Mouse (Mus musculus) lung, embryonic 16.5 days (tissue): ENCODE measurements around the gene 2010005H15Rik. TPM values are rescaled to one million over a fixed set of nuclear protein-coding genes. Genes with fewer than 3 reads are reported as not detected.
"Not testable (repeated sequence)": the region's sequence is repeated elsewhere in the genome, so short reads cannot be mapped to it uniquely, and the experiment has no call there.

ENCODE experiments used
- ATAC-seq: fragments of 200-750 bp; cut with Nextera tagmentation; 2 replicates; pipeline ENCODE4 v1.8.0; 2017; ENCODE audit warnings: low read depth, mild to moderate bottlenecking, moderate library complexity
- H3K27ac ChIP-seq: fragments of 300-500 bp; sonication (generic); 2 replicates; pipeline ENCODE4 v1.5.1; 2014; ENCODE audit warnings: mild to moderate bottlenecking, control low read depth, low read length
- H3K27me3 ChIP-seq: fragments of 300-500 bp; sonication (generic); 2 replicates; pipeline ENCODE4 v1.6.1; 2014; ENCODE audit warnings: low read depth, low read length, mixed read lengths; ENCODE audit not compliant: control insufficient read depth, insufficient read depth
- H3K36me3 ChIP-seq: fragments of 300-500 bp; sonication (generic); 2 replicates; pipeline ENCODE4 v1.6.1; 2014; ENCODE audit warnings: low read length; ENCODE audit not compliant: control insufficient read depth, insufficient read depth
- H3K4me1 ChIP-seq: fragments of 300-500 bp; sonication (generic); replicated peaks from 2 replicates; pipeline ENCODE4 v1.6.1; 2014; ENCODE audit warnings: low read length, mixed read lengths; ENCODE audit not compliant: control insufficient read depth, insufficient read depth
- H3K4me2 ChIP-seq: fragments of 300-500 bp; sonication (generic); 2 replicates; pipeline ENCODE4 v1.6.1; 2014; ENCODE audit warnings: low read depth, low read length, control low read depth
- H3K4me3 ChIP-seq: fragments of 300-500 bp; sonication (generic); 2 replicates; pipeline ENCODE4 v1.5.1; 2014; ENCODE audit warnings: mild to moderate bottlenecking, low read length, control low read depth
- H3K9ac ChIP-seq: fragments of 300-500 bp; sonication (generic); 2 replicates; pipeline ENCODE4 v1.6.1; 2014; ENCODE audit warnings: low read length, control low read depth
- H3K9me3 ChIP-seq: fragments of 300-500 bp; sonication (generic); 2 replicates; pipeline ENCODE4 v1.6.1; 2016; ENCODE audit warnings: low read length; ENCODE audit not compliant: control insufficient read depth
- WGBS: fragments of 180-500 bp; shearing (Covaris S2); extraction: QIAGEN DNeasy Blood & Tissue Kit; methylation state at CpG from one replicate; pipeline ENCODE4 v1.1.7; 2014; 5-methylcytosine and 5-hydroxymethylcytosine counted together
- polyA plus RNA-seq: library from polyadenylated mRNA; unstranded; fragments of >200 nt; fragmentation: Nextera tagmentation; extraction: Ambion mirVana; gene quantifications from 2 replicates; pipeline ENCODE4 v1.2.1, GENCODE M21; 2015

2010005H15Rik gene
- polyA plus RNA-seq = 0.84 and 1.9 TPM in 2 replicates

DNA sequence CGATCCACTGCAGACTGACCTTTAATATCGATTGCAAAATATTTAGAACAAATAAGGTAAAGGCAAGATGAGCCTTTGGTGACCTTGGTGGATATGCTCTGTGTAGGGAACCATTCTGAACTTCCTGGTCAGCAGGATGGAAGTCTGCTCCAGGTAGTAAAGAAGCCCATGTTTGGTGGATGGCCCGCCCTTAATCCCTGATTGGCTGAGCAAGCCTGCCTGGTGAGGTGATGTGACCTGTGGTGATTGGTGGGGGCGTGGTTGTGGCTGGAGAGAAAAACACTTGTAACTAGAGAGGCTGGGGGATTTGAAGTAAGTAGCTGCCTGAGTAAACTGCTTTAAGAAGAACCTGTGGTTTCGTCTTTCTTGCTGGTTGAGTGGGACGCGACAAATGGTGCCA is at the start of gene 2010005H15Rik:
Gene 2010005H15Rik (plus strand): TSS at position 301 of the 400 bp plus-strand sequence.
- H3K4me1 ChIP-seq, ATAC-seq: not testable (repeated sequence)
- 81% methylated on average over 6 of the region's 7 CpGs for whole genome bisulfite sequencing

GRCm38 (mm10) chr16:36176108-36176507 is 45.2 kb upstream of the 2010005H15Rik start:
- no peak overlapping the region for H3K27ac ChIP-seq
- no peaks in the 10 kb centered on the region for H3K4me1 ChIP-seq
- H3K4me2 ChIP-seq = no peak overlapping the region
- H3K9me3 ChIP-seq = no peaks in the 10 kb centered on the region
- H3K4me3 ChIP-seq = no peak overlapping the region
- no peaks in the 10 kb centered on the region for H3K36me3 ChIP-seq
- H3K27me3 ChIP-seq = no peaks in the 10 kb centered on the region
- no peak for ATAC-seq
- no peak overlapping the region for H3K9ac ChIP-seq

More for the DNA sequence above, at the start of gene 2010005H15Rik:
- H3K9me3 ChIP-seq, H3K27me3 ChIP-seq, H3K36me3 ChIP-seq, H3K4me3 ChIP-seq, H3K9ac ChIP-seq, H3K4me2 ChIP-seq, H3K27ac ChIP-seq: not testable (repeated sequence)

DNA sequence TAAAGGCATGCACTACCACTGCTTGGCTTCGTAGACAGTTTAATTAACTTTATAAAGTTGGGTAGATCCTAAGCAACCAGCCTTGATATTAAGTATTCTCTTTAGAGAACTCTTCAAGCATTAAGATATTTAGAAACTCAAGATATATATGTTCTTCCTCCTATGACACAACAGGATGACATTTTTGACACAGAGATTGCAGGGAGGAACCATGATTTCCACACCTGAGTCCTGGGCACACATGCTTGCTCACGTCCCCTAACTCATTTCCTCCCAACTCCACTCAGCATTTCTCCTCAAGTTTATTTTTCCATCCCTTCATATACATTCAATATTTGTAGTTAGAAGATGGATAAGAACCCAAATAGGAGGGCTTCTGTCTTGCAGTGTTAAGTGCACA is 41.4 kb upstream of the 2010005H15Rik start:
- ATAC-seq = no peak
- no peaks in the 10 kb centered on the region for H3K9me3 ChIP-seq
- no peaks in the 10 kb centered on the region for H3K27me3 ChIP-seq
- no peak overlapping the region for H3K4me2 ChIP-seq
- H3K4me1 ChIP-seq = no peaks in the 10 kb centered on the region
- H3K27ac ChIP-seq = no peak overlapping the region
- no peaks in the 10 kb centered on the region for H3K36me3 ChIP-seq
- WGBS = 73% methylated on average over 2 of the region's 2 CpGs
- no peak overlapping the region for H3K9ac ChIP-seq
- no peak overlapping the region for H3K4me3 ChIP-seq

GRCm38 (mm10) chr16:36183912-36184311 is 37.4 kb upstream of the 2010005H15Rik start, which contains the start of gene Gm5483:
Gm5483 (plus strand) TSS chr16:36184212.
- H3K27ac ChIP-seq, H3K36me3 ChIP-seq, H3K4me1 ChIP-seq, ATAC-seq, H3K4me3 ChIP-seq, H3K4me2 ChIP-seq, H3K9ac ChIP-seq, H3K27me3 ChIP-seq, H3K9me3 ChIP-seq: not testable (repeated sequence)
- 78% methylated on average over 4 of the region's 4 CpGs for WGBS

DNA sequence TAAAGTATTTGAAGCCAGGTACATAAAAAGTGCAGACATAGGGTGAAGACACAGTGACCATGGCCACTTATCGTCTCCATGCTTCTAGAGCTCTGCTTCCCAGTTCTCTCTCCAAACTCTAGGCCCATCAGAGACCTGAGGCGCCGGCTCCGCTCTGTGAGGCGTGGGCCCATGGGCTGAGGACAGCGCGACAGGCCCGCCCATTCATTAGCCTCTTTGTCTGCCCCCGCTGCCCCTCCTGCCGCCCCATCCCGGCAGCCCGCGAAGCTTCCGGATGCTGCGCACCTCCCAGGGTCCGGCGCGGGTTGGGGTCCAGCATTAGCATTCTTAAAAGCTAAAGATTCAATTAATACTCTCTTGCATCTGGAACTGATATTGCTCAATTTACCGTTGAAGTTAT is 22.0 kb upstream of the 2010005H15Rik start:
- H3K4me2 ChIP-seq = no peak overlapping the region
- ATAC-seq = no peak
- H3K27ac ChIP-seq = no peak overlapping the region
- no peaks in the 10 kb centered on the region for H3K4me1 ChIP-seq
- H3K4me3 ChIP-seq = no peak overlapping the region
- no peaks in the 10 kb centered on the region for H3K9me3 ChIP-seq
- no peaks in the 10 kb centered on the region for H3K27me3 ChIP-seq
- no peaks in the 10 kb centered on the region for H3K36me3 ChIP-seq
- H3K9ac ChIP-seq = no peak overlapping the region
- WGBS = 40% methylated on average over 19 of the region's 19 CpGs

DNA sequence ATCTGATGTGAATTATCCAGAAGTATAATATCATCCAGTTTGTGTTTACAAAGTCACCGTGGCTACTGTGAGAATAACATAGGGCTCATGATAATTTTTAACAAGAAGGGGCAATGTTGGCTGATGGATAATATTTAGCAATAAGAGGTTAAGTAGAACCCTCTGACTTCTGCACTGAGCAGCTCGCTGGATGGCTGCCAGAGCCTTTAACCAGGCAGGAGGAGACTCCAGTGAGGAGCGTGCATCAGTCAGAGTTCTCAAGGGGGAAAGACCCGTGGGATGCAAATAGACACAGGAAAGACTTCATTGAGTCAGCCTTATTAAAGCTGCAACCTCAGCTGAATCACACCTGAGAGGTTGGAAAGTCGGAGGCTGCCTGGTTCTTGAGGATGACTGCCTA is 17.4 kb upstream of the 2010005H15Rik start:
- H3K27me3 ChIP-seq = no peaks in the 10 kb centered on the region
- no peak overlapping the region for H3K9ac ChIP-seq
- no peaks in the 10 kb centered on the region for H3K9me3 ChIP-seq
- H3K4me3 ChIP-seq = no peak overlapping the region
- no peak overlapping the region for H3K27ac ChIP-seq
- H3K4me2 ChIP-seq = no peak overlapping the region
- WGBS = 47% methylated on average over 5 of the region's 5 CpGs
- no peaks in the 10 kb centered on the region for H3K36me3 ChIP-seq
- no peaks in the 10 kb centered on the region for H3K4me1 ChIP-seq
- no peak for ATAC-seq

DNA sequence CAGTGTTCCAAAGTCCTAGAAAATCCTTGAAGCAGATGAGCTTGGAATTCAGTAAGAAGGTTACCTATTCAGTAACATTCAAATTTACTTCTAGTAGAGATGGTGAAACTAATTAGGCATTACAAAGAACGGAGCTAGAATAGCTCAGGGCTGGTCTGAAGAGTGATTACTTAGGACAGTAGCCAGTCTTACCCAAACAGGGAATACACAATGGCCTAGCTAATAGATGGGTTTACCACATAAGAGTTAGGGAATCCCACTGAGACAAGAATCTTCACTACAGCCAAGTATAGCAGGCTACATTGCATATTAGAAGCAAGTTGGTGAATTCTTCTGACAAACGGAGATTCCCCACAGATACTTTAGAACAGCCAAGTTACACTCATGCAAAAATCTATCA is 15.6 kb upstream of the 2010005H15Rik start:
- H3K9me3 ChIP-seq, H3K4me1 ChIP-seq, H3K36me3 ChIP-seq, H3K27ac ChIP-seq, H3K27me3 ChIP-seq, ATAC-seq, H3K4me3 ChIP-seq, H3K4me2 ChIP-seq, H3K9ac ChIP-seq: not testable (repeated sequence)
- WGBS = 38% methylated on average over 2 of the region's 2 CpGs

GRCm38 (mm10) chr16:36209967-36210453 is 11.3 kb upstream of the 2010005H15Rik start, which contains the start of gene Gm5416:
Gm5416 (plus strand) TSS chr16:36210403.
- Histone ChIP-seq H3K9ac (no peak within 1 kb of the TSS), H3K27ac (no peak within 1 kb of the TSS), H3K4me2 (no peak within 1 kb of the TSS), H3K9me3 (no peaks in the 10 kb centered on the region), H3K4me3 (no peak within 1 kb of the TSS), H3K27me3 (no peaks in the 10 kb centered on the region), H3K4me1 (no peaks in the 10 kb centered on the region), H3K36me3 (no peaks in the 10 kb centered on the region)
- no peak for ATAC-seq
- 64% methylated on average over 2 of the region's 2 CpGs for WGBS

DNA sequence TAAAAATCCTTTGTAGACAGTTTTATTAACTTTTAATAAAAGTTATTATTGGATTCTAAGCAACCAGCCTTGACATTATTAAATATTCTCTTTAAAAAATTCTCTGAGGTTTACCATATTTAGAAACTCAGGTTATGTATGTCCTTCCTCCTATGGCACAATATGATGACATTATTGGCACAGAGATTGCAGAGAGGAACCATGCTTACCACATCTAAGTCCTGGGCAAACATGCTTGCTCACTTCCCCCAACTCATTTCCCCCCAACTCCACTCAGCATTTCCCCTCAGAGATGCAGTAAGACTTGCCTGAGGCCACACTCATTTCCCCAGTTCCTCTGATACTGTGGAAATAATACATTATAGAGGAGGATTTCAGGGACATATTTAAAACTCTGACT is 39.3 kb downstream of the 2010005H15Rik start:
- ATAC-seq, H3K9me3 ChIP-seq, H3K36me3 ChIP-seq: not testable (repeated sequence)

DNA sequence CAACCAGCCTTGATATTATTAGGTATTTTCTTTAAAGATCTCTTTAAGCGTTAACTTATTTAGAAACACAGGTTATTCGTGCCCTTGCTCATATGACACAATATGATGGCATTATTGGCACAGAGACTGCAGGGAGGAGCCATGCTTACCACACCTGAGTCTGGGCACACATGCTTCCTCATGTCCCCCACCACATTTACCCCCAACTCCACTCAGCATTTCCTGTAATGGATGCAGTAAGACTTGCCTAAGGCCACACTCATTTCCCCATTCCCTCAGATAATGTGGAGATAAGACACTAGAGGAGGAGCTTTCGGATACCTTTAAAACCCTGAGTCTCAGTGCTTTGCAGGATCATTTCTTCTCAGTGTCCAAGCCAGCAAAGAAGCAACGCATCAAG is 55.5 kb downstream of the 2010005H15Rik start, which contains the start of gene Stfa1:
Gene Stfa1 (plus strand): TSS at position 156 of the 400 bp plus-strand sequence.
- 83% methylated on average over 4 of the region's 4 CpGs for WGBS
- H3K4me3 ChIP-seq, H3K4me1 ChIP-seq, H3K27me3 ChIP-seq, H3K36me3 ChIP-seq, H3K4me2 ChIP-seq, H3K27ac ChIP-seq, H3K9me3 ChIP-seq, H3K9ac ChIP-seq, ATAC-seq: not testable (repeated sequence)

More for the DNA sequence above, 39.3 kb downstream of the 2010005H15Rik start:
- not testable (repeated sequence) for H3K27me3 ChIP-seq, H3K9ac ChIP-seq, H3K4me3 ChIP-seq, H3K4me1 ChIP-seq, H3K4me2 ChIP-seq, H3K27ac ChIP-seq
